ENCODE assay signal across 8 mouse cellular contexts in the genomic region with DNA sequence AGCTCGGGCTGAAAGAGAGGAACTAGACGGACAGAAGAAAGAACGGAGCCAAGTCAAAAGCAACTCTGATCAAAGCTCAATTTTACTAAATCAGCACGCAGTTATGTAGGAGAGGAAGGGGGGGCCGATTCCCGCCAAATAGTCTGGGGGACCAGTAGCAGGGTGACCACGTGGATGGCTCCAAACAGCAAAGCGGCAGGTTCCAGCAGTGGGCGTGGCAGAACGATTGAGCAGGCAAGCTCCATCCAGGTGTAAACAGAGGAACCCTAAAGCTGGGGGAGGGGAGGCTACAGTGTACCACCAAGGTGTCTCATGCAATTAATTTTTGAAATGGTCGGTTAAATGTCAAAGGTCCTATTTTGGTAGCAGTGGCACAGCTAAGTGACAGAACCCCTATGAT.
DNase-seq lines count a peak whose midpoint lies in the region; ATAC-seq and TF ChIP-seq lines count a peak whose summit lies in the region.
"Not testable (repeated sequence)": the region's sequence is repeated elsewhere in the genome, so short reads cannot be mapped to it uniquely, and the experiment has no call there.

No protein-coding gene starts in this region.

- H3K4me1 ChIP-seq in erythroblast, embryonic 14.5 days (ENCODE audit: control insufficient read depth); heart, embryonic 13.5 days; intestine, embryonic 15.5 days (replicated peaks); limb, embryonic 15.5 days; neural tube, embryonic 13.5 days (replicated peaks): not testable (repeated sequence)
- H3K4me1 ChIP-seq in thymus, adult 2 months (replicated peaks; ENCODE audit: control insufficient read depth, insufficient read depth, low read length), result peaks cover 14% of the 10 kb centered on the region

- peak overlapping the region; percentile 20 for H3K4me3 ChIP-seq in erythroblast, embryonic 14.5 days (replicated peaks)
- peak overlapping the region; percentile 33 for H3K4me3 ChIP-seq in heart, embryonic 13.5 days
- H3K4me3 ChIP-seq in intestine, embryonic 15.5 days (replicated peaks); limb, embryonic 15.5 days; neural tube, embryonic 13.5 days: not testable (repeated sequence)
- peak overlapping the region; percentile 26; the same call in 1 of the 2 replicates for H3K4me3 ChIP-seq in thymus, adult 2 months (ENCODE audit: control insufficient read depth, insufficient read depth, low read length)

- not testable (repeated sequence) for TF ChIP-seq POLR2A in thymus, adult 2 months (IDR thresholded peaks at IDR 0.05; ENCODE audit: control insufficient read depth, extremely low read depth, insufficient read depth, low read length, poor library complexity)

- H3K9ac ChIP-seq in heart, embryonic 13.5 days; intestine, embryonic 15.5 days; limb, embryonic 15.5 days; neural tube, embryonic 13.5 days: not testable (repeated sequence)

- not testable (repeated sequence) for TF ChIP-seq CTCF in thymus, adult 2 months (IDR thresholded peaks at IDR 0.05; ENCODE audit: borderline replicate concordance, control insufficient read depth, extremely low read depth, insufficient read depth, low read length, poor library complexity)

- 19% methylated on average over 11 of the region's 11 CpGs for WGBS in heart, embryonic 13.5 days
- WGBS in intestine, embryonic 15.5 days, result 18% methylated on average over 11 of the region's 11 CpGs
- WGBS in limb, embryonic 15.5 days, result 20% methylated on average over 11 of the region's 11 CpGs
- 32% methylated on average over 11 of the region's 11 CpGs for WGBS in neural tube, embryonic 13.5 days
- 8% methylated on average over 11 of the region's 11 CpGs for WGBS in thymus, adult 2 months

- H3K9me3 ChIP-seq in erythroblast, embryonic 14.5 days (ENCODE audit: control insufficient read depth, low read length); heart, embryonic 13.5 days; intestine, embryonic 15.5 days; limb, embryonic 15.5 days; neural tube, embryonic 13.5 days: not testable (repeated sequence)

- H3K27ac ChIP-seq in heart, embryonic 13.5 days (replicated peaks); intestine, embryonic 15.5 days; limb, embryonic 15.5 days; neural tube, embryonic 13.5 days (replicated peaks): not testable (repeated sequence)
- peak overlapping the region; percentile 54 for H3K27ac ChIP-seq in thymus, adult 2 months (ENCODE audit: control insufficient read depth, insufficient read depth, low read length)

- not testable (repeated sequence) for ATAC-seq in heart, embryonic 13.5 days (ENCODE audit: extremely low read depth, insufficient number of reproducible peaks, low FRiP score, low TSS enrichment); intestine, embryonic 15.5 days; limb, embryonic 15.5 days (ENCODE audit: insufficient number of reproducible peaks, low FRiP score, low TSS enrichment, low read depth); neural tube, embryonic 13.5 days (ENCODE audit: low read depth)

- DNase-seq in A20 (ENCODE audit: low read depth, low spot score), result peak; percentile 80
- DNase-seq in lung, postnatal 36 days, result peak; percentile 24
- peak; percentile 41 for DNase-seq in thymus, adult 2 months

- peak overlapping the region; percentile 55 for H3K4me2 ChIP-seq in heart, embryonic 13.5 days
- peak overlapping the region; percentile 42 for H3K4me2 ChIP-seq in intestine, embryonic 15.5 days (replicated peaks)
- 0 out of 2 replicates have a peak overlapping the region, but pooled peaks have one; percentile 22 for H3K4me2 ChIP-seq in limb, embryonic 15.5 days
- peak overlapping the region; percentile 34 for H3K4me2 ChIP-seq in neural tube, embryonic 13.5 days

- H3K27me3 ChIP-seq in erythroblast, embryonic 14.5 days (ENCODE audit: control insufficient read depth); heart, embryonic 13.5 days (replicated peaks); intestine, embryonic 15.5 days (replicated peaks); limb, embryonic 15.5 days; neural tube, embryonic 13.5 days; thymus, adult 2 months (ENCODE audit: control insufficient read depth, insufficient read depth, low read length): not testable (repeated sequence)

- H3K36me3 ChIP-seq in erythroblast, embryonic 14.5 days (ENCODE audit: control insufficient read depth); heart, embryonic 13.5 days; intestine, embryonic 15.5 days; limb, embryonic 15.5 days; neural tube, embryonic 13.5 days; thymus, adult 2 months (ENCODE audit: control insufficient read depth, insufficient read depth, low read length): not testable (repeated sequence)

Comparison
In these comparisons a context has a peak if more than half of its experiments do, and no peak if none do; other contexts are left out.
1. DNase-seq: peak in every context shown above with its lines; median percentile 80 in A20; 41 in thymus, adult 2 months; 24 in lung, postnatal 36 days.